Mouse (Mus musculus): Measurements from ENCODE around the gene Gm20896. TPM values are rescaled to one million over a fixed set of nuclear protein-coding genes. Genes with fewer than 3 reads are reported as not detected.
"Not testable (repeated sequence)": the region's sequence is repeated elsewhere in the genome, so short reads cannot be mapped to it uniquely, and the experiment has no call there.

Gm20896 gene
- polyA plus RNA-seq (2016; fragmentation: Nextera tagmentation; extraction: Ambion mirVana) = not detected in 2 replicates

- H3K27ac ChIP-seq; H3K9ac ChIP-seq; H3K4me1 ChIP-seq; H3K27me3 ChIP-seq; ATAC-seq (ENCODE audit: low FRiP score); H3K4me2 ChIP-seq; H3K4me3 ChIP-seq (replicated peaks); H3K36me3 ChIP-seq (replicated peaks); H3K9me3 ChIP-seq: not testable (repeated sequence)
- 60% methylated on average over 1 of the region's 6 CpGs for WGBS
These were observed at the start of gene Gm20896 for GRCm38 (mm10) chrY:35921426-35921825. Gene Gm20896 (minus strand): TSS chrY:35921526.

Data from forebrain, embryonic 12.5 days (tissue).